Mouse (Mus musculus): ENCODE data around the gene Sash1.

- TF ChIP-seq CTCF (IDR thresholded peaks at IDR 0.05; ENCODE audit: borderline replicate concordance, insufficient read depth, low read length) (no peak), POLR2A (IDR thresholded peaks at IDR 0.05; ENCODE audit: low read depth, low read length) (peak; percentile 46; the same call in 1 of the 2 replicates)
These were observed 125.3 kb downstream of the Sash1 start for GRCm38 (mm10) chr10:8760598-8760997.

Measured in embryonic fibroblast, embryonic 13.5 days (primary cell).